Mouse (Mus musculus) bone marrow macrophage, adult 2 months (primary cell): ENCODE measurements around the gene Spaca7. TPM values are rescaled to one million over a fixed set of nuclear protein-coding genes. Genes with fewer than 3 reads are reported as not detected.
"Not testable (repeated sequence)": the region's sequence is repeated elsewhere in the genome, so short reads cannot be mapped to it uniquely, and the experiment has no call there.

ENCODE experiments used
- H3K27ac ChIP-seq: 2 replicates; pipeline ENCODE4 v1.5.1; 2012; ENCODE audit warnings: low read depth, low read length; ENCODE audit not compliant: insufficient read depth
- H3K4me1 ChIP-seq: 2 replicates; pipeline ENCODE4 v1.6.1; 2012; ENCODE audit warnings: low read length; ENCODE audit not compliant: control insufficient read depth, insufficient read depth
- H3K4me3 ChIP-seq: 2 replicates; pipeline ENCODE4 v1.5.1; 2012; ENCODE audit warnings: mild to moderate bottlenecking, low read length, moderate library complexity; ENCODE audit not compliant: insufficient read depth
- CTCF ChIP-seq: IDR thresholded peaks from 2 replicates; pipeline ENCODE4 v1.5.1; 2012; ENCODE audit warnings: low read depth, mild to moderate bottlenecking, low read length, moderate library complexity
- POLR2A ChIP-seq: IDR thresholded peaks from 2 replicates; pipeline ENCODE4 v1.6.1; 2012; ENCODE audit warnings: mild to moderate bottlenecking, low read depth, low read length, borderline replicate concordance
- polyA plus RNA-seq: library from polyadenylated mRNA; stranded (reverse); fragments of >200 nt; gene quantifications from 2 replicates; pipeline ENCODE4 v1.2.4, GENCODE M21; 2012; ENCODE audit not compliant: missing spikeins, insufficient read depth, insufficient read length

Gene Spaca7
- polyA plus RNA-seq, 1 experiment = not detected

GRCm38 (mm10) chr8:12608810-12609209 is 36.0 kb downstream of the Spaca7 start:
- TF ChIP-seq CTCF (no peak), POLR2A (no peak)
- H3K27ac ChIP-seq = no peak overlapping the region
- no peak overlapping the region for H3K4me3 ChIP-seq
- H3K4me1 ChIP-seq = no peaks in the 10 kb centered on the region

DNA sequence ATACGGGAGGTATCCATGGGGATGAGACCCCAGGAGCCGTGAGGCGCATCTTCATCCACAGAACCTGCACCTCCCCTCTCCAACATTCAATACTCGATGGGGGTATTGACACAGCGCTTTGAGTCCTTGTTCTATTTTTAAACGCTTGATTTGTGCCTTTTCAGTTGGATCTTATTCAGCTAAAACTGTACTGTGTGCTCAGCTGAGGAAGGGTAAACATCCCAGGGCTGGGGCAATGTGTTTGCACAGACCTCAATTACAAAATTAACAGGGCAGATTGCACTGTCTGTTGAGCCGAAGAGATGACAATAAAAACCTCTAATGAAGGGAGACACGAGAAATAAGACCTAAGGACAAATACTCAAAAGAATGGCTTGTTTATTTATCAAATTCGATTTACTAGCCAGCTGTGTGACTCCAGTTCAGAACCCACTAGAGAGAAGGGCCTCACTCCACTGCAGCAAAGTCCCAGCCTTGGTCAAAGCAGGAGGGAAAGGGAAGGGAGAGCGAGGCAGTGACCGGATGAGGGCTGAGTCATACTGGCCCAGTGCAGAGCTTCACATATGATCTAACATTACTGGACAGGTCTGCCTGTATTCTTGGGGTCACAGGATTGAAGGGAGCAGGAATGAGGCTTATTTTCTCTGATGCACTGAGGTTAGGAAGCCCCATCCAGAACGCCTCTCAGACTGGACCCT is 37.1 kb downstream of the Spaca7 start:
- no peak for TF ChIP-seq POLR2A
- TF ChIP-seq CTCF = no peak
- H3K4me1 ChIP-seq = no peaks in the 10 kb centered on the region
- no peak overlapping the region for H3K4me3 ChIP-seq
- no peak overlapping the region for H3K27ac ChIP-seq

- Histone ChIP-seq H3K4me3 (no peak overlapping the region), H3K4me1 (no peaks in the 10 kb centered on the region), H3K27ac (no peak overlapping the region)
- TF ChIP-seq CTCF (no peak), POLR2A (no peak)
These were observed 40.4 kb downstream of the Spaca7 start for GRCm38 (mm10) chr8:12613201-12613600.

DNA sequence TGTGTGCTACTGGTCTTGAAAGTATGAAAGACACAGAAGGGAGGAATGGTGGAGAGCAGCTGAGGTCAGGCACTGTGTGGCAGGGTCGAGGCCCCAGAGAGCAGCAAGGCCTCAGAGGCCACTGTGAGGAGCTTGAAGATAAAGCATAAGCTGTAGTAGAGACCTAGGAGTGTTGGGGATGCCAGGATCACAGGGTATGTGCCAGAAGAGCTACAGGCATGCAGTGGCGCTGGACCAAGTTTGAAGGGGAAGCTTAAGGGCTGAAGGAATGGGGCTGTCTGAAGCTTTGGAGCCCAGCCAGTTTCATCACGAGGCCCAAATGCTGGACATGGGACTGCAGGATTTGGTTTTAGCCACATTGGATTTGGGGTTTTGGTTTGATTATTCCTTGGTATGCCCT is 44.5 kb downstream of the Spaca7 start:
- H3K27ac ChIP-seq, H3K4me1 ChIP-seq, H3K4me3 ChIP-seq: not testable (repeated sequence)

DNA sequence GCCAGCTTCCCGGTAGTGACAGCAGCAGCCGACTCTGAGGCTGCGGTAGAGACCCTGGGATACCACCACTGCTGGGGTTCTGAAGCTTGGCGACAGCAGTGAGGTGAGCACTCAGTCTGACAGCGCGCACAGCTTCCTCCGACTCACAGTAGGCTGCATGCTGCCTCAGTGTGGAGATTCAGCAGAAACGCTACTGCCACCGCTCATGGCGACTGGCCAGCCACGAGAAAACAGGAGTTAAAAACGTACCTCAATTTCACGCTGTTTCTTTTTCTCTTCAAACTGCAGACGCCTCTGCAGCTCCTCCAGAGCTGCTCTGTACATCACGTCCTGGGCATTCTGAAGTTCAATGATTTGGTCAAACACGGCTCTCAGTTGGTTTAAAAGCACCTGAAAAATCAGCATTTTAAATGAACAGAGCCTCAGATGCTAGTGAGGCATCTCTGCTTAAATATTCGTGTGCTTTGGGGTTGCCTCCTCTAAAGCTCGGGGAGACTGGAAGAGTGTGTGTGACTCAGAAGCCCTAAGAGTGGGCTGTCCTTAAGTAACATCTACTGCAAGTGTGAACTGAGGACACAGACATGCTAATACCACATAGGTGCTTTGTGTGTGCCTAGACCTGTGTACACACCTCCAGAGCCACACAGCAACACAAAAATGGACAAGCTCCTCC is 48.9 kb downstream of the Spaca7 start:
- no peak for TF ChIP-seq POLR2A
- Histone ChIP-seq H3K4me3 (no peak overlapping the region), H3K4me1 (no peaks in the 10 kb centered on the region), H3K27ac (no peak overlapping the region)

DNA sequence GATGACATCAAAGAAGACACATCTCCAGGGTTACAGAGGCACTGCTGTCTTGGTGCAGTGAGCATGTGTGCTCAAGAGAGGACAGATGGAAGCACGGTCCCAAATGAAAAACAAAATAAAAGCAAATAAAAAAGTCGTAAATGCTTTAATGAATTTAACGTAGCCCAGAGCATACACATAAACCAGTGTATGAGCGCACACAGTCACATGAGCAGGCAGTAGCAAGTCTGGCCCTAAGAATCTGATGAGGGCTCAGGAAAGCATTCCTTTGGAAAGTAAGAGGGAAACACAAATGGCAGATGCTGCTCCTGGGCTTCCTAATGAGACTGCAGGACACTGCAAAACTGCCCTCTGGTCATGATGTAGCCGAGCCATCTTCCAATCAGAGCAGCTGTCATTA is 53.1 kb downstream of the Spaca7 start:
- no peak overlapping the region for H3K4me3 ChIP-seq
- peaks cover 3% of the 10 kb centered on the region for H3K4me1 ChIP-seq
- no peak for TF ChIP-seq CTCF
- TF ChIP-seq POLR2A = no peak
- H3K27ac ChIP-seq = no peak overlapping the region

DNA sequence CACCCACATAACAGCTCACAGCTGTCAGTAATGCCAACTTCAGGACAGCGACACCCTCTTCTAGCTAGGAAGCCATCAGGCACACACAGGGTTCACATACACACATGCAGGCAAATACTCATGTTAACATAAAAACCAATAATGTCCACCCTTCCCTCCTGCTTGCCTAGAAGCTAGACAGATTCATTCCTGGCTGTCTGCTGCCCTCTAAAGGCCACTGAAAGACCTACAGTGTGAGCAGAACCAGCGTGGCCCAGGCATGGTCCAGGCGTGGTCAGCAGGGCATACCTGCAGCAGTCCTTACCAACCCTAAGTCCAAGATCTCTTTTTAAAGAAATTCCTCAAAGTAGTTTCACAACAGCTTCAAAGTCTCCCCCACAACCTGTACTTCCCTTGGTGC is 56.2 kb downstream of the Spaca7 start:
- H3K4me3 ChIP-seq = no peak overlapping the region
- H3K4me1 ChIP-seq = peaks cover 5% of the 10 kb centered on the region
- no peak overlapping the region for H3K27ac ChIP-seq
- TF ChIP-seq POLR2A = no peak

GRCm38 (mm10) chr8:12635366-12635765 is 62.5 kb downstream of the Spaca7 start:
- Histone ChIP-seq H3K4me3 (no peak overlapping the region), H3K27ac (no peak overlapping the region), H3K4me1 (peaks cover 4% of the 10 kb centered on the region)
- TF ChIP-seq POLR2A = no peak
- no peak for TF ChIP-seq CTCF

- H3K27ac ChIP-seq = no peak overlapping the region
These were observed 65.6 kb downstream of the Spaca7 start for GRCm38 (mm10) chr8:12638446-12638845.

GRCm38 (mm10) chr8:12641527-12641926 is 68.7 kb downstream of the Spaca7 start:
- no peak overlapping the region for H3K27ac ChIP-seq
- peaks cover 3% of the 10 kb centered on the region; the same call in 1 of the 2 replicates for H3K4me1 ChIP-seq
- H3K4me3 ChIP-seq = no peak overlapping the region
- TF ChIP-seq POLR2A = no peak
- TF ChIP-seq CTCF = no peak

More at GRCm38 (mm10) chr8:12638446-12638845, 65.6 kb downstream of the Spaca7 start:
- no peak overlapping the region for H3K4me3 ChIP-seq
- no peak for TF ChIP-seq CTCF
- TF ChIP-seq POLR2A = no peak
- peaks cover 2% of the 10 kb centered on the region for H3K4me1 ChIP-seq

DNA sequence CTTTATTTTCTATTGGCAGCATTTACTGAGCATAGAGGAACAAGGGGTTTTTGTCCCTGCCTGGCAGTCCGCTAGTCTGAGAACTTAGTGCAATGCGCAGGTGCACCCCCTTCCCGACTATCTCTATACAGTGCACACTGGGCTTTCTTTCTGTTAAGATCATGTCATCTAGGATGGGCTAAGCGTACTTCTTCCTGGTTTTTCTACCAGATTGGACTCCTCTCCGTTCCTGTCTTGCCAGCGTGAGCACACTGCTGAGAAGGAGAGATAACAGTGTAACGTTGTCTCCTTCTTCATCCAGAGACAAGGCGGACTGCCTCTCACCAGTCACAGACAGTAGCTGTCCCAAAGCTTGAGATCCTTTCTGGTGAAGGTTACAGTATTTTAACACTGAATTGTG is 71.5 kb downstream of the Spaca7 start:
- H3K4me3 ChIP-seq = no peak overlapping the region
- H3K27ac ChIP-seq = no peak overlapping the region
- TF ChIP-seq CTCF (no peak), POLR2A (no peak)
- H3K4me1 ChIP-seq = peaks cover 3% of the 10 kb centered on the region; the same call in 1 of the 2 replicates
